Comparison of ENCODE assay signal across 13 mouse cellular contexts in genomic region chr8:95848061-95848551, GRCm38 (mm10). TPM values are rescaled to one million over a fixed set of nuclear protein-coding genes. Genes with fewer than 3 reads are reported as not detected.
DNase-seq lines count a peak whose midpoint lies in the region; TF ChIP-seq lines count a peak whose summit lies in the region.
"Had no signal": no experiment of that assay in that cellular context is flagged by ENCODE, and none has a peak within 500 bp of the region (broad histone marks: within the 10 kb centered on the region; RNA-seq: fewer than 3 reads in every experiment).

No protein-coding gene starts in this region.

- peak; percentile 49 to 70 for DNase-seq in layer of hippocampus, adult 18-20 months (ENCODE audit: low spot score in 2 of 2)
- no peak for DNase-seq in layer of hippocampus, adult 9-10 months (ENCODE audit: low spot score)
- DNase-seq in ES-E14 (ENCODE audit: low read depth, low spot score), result no peak
- DNase-seq in layer of hippocampus, adult 2 months (ENCODE audit: low spot score in 2 of 2), result peak; percentile 42 to 58
- no peak for DNase-seq in adrenal gland, adult 2 months
- no peak for DNase-seq in thymus, postnatal 36 days
- DNase-seq in embryo, embryonic 10.5 days (ENCODE audit: low spot score), result no peak
- DNase-seq: cerebellum, adult 11-12 months; heart, postnatal 10 days; kidney, adult 8-10 months; lung, adult 2 months; thymus, postnatal 14 days had no signal

- H3K36me3 ChIP-seq in E14TG2a.4 (ENCODE audit: insufficient read depth, low read length) (peaks cover 54% of the 10 kb centered on the region), ES-E14 (ENCODE audit: control insufficient read depth, insufficient read depth, low read length, poor library complexity, severe bottlenecking) (peaks cover 16% of the 10 kb centered on the region; the same call in 1 of the 2 replicates)

- no peaks in the 10 kb centered on the region for H3K27me3 ChIP-seq in E14TG2a.4 (ENCODE audit: insufficient read depth, low read length)

- H3K4me3 ChIP-seq in E14TG2a.4 (replicated peaks; ENCODE audit: low read length), result peak overlapping the region; percentile 64
- H3K4me3 ChIP-seq in ES-E14 (ENCODE audit: insufficient read depth in 1 of 2, low read depth in 1 of 2, low read length in 2 of 2, poor library complexity in 1 of 2, severe bottlenecking in 1 of 2), result peak overlapping the region; percentile 8 to 9; a peak in 3 of 4 replicates
- no peak overlapping the region for H3K4me3 ChIP-seq in layer of hippocampus, adult 2 months

- H3K4me1 ChIP-seq in E14TG2a.4 (replicated peaks; ENCODE audit: low read depth, low read length), result peaks cover 48% of the 10 kb centered on the region
- peaks cover 4 to 15% of the 10 kb centered on the region in 2 experiments; a peak in 3 of 4 replicates for H3K4me1 ChIP-seq in ES-E14 (ENCODE audit: control insufficient read depth in 2 of 2, insufficient read depth in 2 of 2, low read length in 2 of 2, poor library complexity in 1 of 2)

- in situ Hi-C loops in ES-E14 (cut with MboI; ENCODE audit: low sequenced_read_pairs in 2 of 2, unreplicated experiment in 2 of 2), result no loop called here

- H3K27ac ChIP-seq in ES-E14 (ENCODE audit: insufficient read depth, low read depth, low read length, poor library complexity, severe bottlenecking), result no peak overlapping the region
- H3K27ac ChIP-seq in layer of hippocampus, adult 2 months, result peak overlapping the region; percentile 43; the same call in 1 of the 2 replicates

- H3K9me3 ChIP-seq in E14TG2a.4 (ENCODE audit: low read length) (no peaks in the 10 kb centered on the region), ES-E14 (ENCODE audit: control insufficient read depth, insufficient read depth, low read depth, low read length) (no peaks in the 10 kb centered on the region)

- H3K9ac ChIP-seq in ES-E14 (ENCODE audit: insufficient read depth, low read depth, low read length, poor library complexity, severe bottlenecking), result 0 out of 2 replicates have a peak overlapping the region, but pooled peaks have one; percentile 9

- TF ChIP-seq CTCF in E14TG2a.4 (conservative IDR thresholded peaks at IDR 0.05; ENCODE audit: low read length), result no peak
- TF ChIP-seq CTCF in layer of hippocampus, adult 2 months (conservative IDR thresholded peaks at IDR 0.05), result no peak

TF ChIP-seq in ES-E14, 5 proteins besides CTCF, POLR2A, EP300 and RAD21:
- TF ChIP-seq HCFC1 (IDR thresholded peaks at IDR 0.05; ENCODE audit: borderline replicate concordance, insufficient read depth, low read length), result no peak
- no peak for TF ChIP-seq CHD2 (IDR thresholded peaks at IDR 0.05; ENCODE audit: low read depth, low read length)
- TF ChIP-seq ZNF384 (IDR thresholded peaks at IDR 0.05; ENCODE audit: low read depth, low read length), result no peak
- no peak for TF ChIP-seq MAFK (IDR thresholded peaks at IDR 0.05; ENCODE audit: insufficient read depth, low read depth, low read length)
- no peak for TF ChIP-seq ZC3H11A (IDR thresholded peaks at IDR 0.05; ENCODE audit: borderline replicate concordance, low read depth, low read length)

RNA-seq across cellular contexts. Expression of gene Slc38a7, which starts 5.2 kb away (rescaled TPM):
- 10 to 100 TPM; 29.7 to 30.8 TPM for total RNA-seq in layer of hippocampus, adult 18-20 months (2021)
- 47.9 and 79.9 TPM in 2 replicates for total RNA-seq in ES-E14 (2012; rRNA removed)
- total RNA-seq in layer of hippocampus, adult 2 months (2021), result 10 to 100 TPM; 30.0 to 31.0 TPM
- total RNA-seq in adrenal gland, adult 2 months (2021), result 10 to 100 TPM; 16.8 to 20.8 TPM
- 26.7 and 34.1 TPM in 2 replicates for polyA plus RNA-seq in adrenal gland, adult 2 months (2012; rRNA removed)

RNA-seq across cellular contexts. Expression of gene Sap18b, which starts 23.0 kb away (rescaled TPM):
- 100 to 1,000 TPM; 134 to 165 TPM for total RNA-seq in layer of hippocampus, adult 18-20 months (2021)
- total RNA-seq in ES-E14 (2012; rRNA removed), result 104 and 109 TPM in 2 replicates
- total RNA-seq in layer of hippocampus, adult 2 months (2021), result 100 to 1,000 TPM; 123 to 140 TPM
- total RNA-seq in adrenal gland, adult 2 months (2021), result 100 to 1,000 TPM; 178 to 183 TPM
- 25.5 and 27.5 TPM in 2 replicates for polyA plus RNA-seq in adrenal gland, adult 2 months (2012; rRNA removed)

RNA-seq across cellular contexts. Expression of gene Got2, which starts 40.2 kb away (rescaled TPM):
- total RNA-seq in layer of hippocampus, adult 18-20 months (2021), result 100 to 1,000 TPM; 231 to 234 TPM
- 190 and 199 TPM in 2 replicates for total RNA-seq in ES-E14 (2012; rRNA removed)
- 100 to 1,000 TPM; 222 to 232 TPM for total RNA-seq in layer of hippocampus, adult 2 months (2021)
- 100 to 1,000 TPM; 131 to 140 TPM for total RNA-seq in adrenal gland, adult 2 months (2021)
- 105 and 111 TPM in 2 replicates for polyA plus RNA-seq in adrenal gland, adult 2 months (2012; rRNA removed)

RNA-seq across cellular contexts. Expression of gene Cnot1, which starts 40.8 kb away (rescaled TPM):
- total RNA-seq in layer of hippocampus, adult 18-20 months (2021), result 100 to 1,000 TPM; 118 to 119 TPM
- total RNA-seq in ES-E14 (2012; rRNA removed), result 176 and 207 TPM in 2 replicates
- 100 to 1,000 TPM; 130 to 144 TPM for total RNA-seq in layer of hippocampus, adult 2 months (2021)
- 100 to 1,000 TPM; 113 to 193 TPM for total RNA-seq in adrenal gland, adult 2 months (2021)
- polyA plus RNA-seq in adrenal gland, adult 2 months (2012; rRNA removed), result 27.6 and 52.4 TPM in 2 replicates

Comparison
In these comparisons a context has a peak if more than half of its experiments do, and no peak if none do; other contexts are left out.
1. DNase-seq: peak in layer of hippocampus, adult 18-20 months (2 of 2) and layer of hippocampus, adult 2 months (2 of 2); none in layer of hippocampus, adult 9-10 months (single experiment), ES-E14 (single experiment), adrenal gland, adult 2 months (single experiment), thymus, postnatal 36 days (0 of 2) and embryo, embryonic 10.5 days (single experiment).